Mouse (Mus musculus): Measurements from ENCODE around the gene Stx8. TPM values are rescaled to one million over a fixed set of nuclear protein-coding genes. Genes with fewer than 3 reads are reported as not detected.

The Stx8 gene
- polyA plus RNA-seq, 1 experiment from 2014 or later: 58.7 TPM

DNA sequence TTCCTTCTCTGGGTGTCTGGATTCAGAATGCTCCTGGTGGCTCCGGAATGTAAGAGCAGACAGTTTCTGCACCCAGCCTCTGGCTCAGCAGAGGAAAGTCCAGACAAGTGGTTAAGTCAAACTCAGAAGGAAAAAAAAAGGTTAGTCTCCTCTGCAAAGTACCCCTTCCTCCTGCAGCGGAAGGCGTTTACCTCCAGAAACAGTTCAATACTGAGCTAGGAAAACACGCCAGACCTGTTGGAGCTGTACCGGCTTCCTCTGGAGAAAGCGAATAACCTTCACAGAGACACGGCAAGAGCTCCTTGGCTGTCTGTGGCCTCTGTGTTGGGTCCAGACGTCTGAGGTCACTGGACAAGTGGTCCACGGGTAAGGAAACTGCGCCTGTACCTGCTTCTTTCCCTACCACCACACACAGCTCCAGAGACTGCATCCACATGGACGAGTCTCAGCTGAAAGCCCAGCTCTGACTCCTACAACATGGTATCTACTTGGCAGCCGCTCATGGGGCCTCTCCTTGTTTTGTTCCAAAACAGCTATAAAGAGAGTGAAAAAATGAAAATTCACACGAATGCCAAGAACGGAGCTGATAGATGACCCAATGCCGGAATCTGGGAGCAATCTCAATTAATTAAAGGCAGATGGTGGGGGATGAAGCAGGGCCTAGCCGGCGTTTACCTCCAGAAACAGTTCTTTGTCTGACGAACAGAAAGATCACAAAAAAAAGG lies 263.1 kb downstream of the Stx8 start:
- Histone ChIP-seq H3K9me3 (replicated peaks; ENCODE audit: control insufficient read depth, low read length) (0 out of 2 replicates have a peak, but pooled peaks cover 4% of the 10 kb centered on the region), H3K9ac (ENCODE audit: low read length) (no peak overlapping the region), H3K27ac (ENCODE audit: low read length) (peak overlapping the region; percentile 29; the same call in 1 of the 2 replicates), H3K4me3 (ENCODE audit: low read length) (no peak overlapping the region), H3K4me2 (ENCODE audit: low read depth, low read length) (no peak overlapping the region), H3K36me3 (ENCODE audit: control insufficient read depth, insufficient read depth) (no peaks in the 10 kb centered on the region), H3K4me1 (ENCODE audit: control insufficient read depth, insufficient read depth, low read length) (peaks cover 7% of the 10 kb centered on the region; the same call in 1 of the 2 replicates), H3K27me3 (ENCODE audit: control insufficient read depth, insufficient read depth, low read length) (no peaks in the 10 kb centered on the region)
- ATAC-seq (replicated peaks; ENCODE audit: extremely low read depth, insufficient read depth, low FRiP score): no peak
- 62% methylated on average over 18 of the region's 18 CpGs for WGBS

DNA sequence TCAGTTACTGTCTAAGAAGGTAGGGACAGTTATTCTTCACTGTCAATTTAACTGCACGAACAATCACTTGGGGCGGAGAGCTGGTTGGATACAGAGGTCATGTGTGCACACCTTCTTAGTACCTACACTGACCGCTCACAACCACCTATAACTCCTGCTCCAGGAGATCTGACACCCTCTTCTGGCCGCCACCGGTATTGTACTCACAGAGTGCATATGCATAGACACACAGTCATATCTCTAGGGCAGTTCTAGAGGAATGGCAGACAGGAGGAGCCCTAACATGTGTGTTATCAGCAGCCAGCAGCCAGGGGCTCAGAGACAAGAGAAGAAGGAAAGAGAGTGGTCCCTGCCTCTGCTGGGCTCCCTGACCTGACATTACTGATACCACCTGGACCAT lies 265.6 kb downstream of the Stx8 start:
- Histone ChIP-seq H3K4me3 (ENCODE audit: low read length) (no peak overlapping the region), H3K4me1 (ENCODE audit: control insufficient read depth, insufficient read depth, low read length) (peaks cover 7% of the 10 kb centered on the region; the same call in 1 of the 2 replicates), H3K27ac (ENCODE audit: low read length) (no peak overlapping the region), H3K36me3 (ENCODE audit: control insufficient read depth, insufficient read depth) (no peaks in the 10 kb centered on the region), H3K9me3 (replicated peaks; ENCODE audit: control insufficient read depth, low read length) (0 out of 2 replicates have a peak, but pooled peaks cover 4% of the 10 kb centered on the region), H3K9ac (ENCODE audit: low read length) (no peak overlapping the region), H3K4me2 (ENCODE audit: low read depth, low read length) (no peak overlapping the region), H3K27me3 (ENCODE audit: control insufficient read depth, insufficient read depth, low read length) (no peaks in the 10 kb centered on the region)
- WGBS: 97% methylated on average over 5 of the region's 5 CpGs
- no peak for ATAC-seq (replicated peaks; ENCODE audit: extremely low read depth, insufficient read depth, low FRiP score)

DNA sequence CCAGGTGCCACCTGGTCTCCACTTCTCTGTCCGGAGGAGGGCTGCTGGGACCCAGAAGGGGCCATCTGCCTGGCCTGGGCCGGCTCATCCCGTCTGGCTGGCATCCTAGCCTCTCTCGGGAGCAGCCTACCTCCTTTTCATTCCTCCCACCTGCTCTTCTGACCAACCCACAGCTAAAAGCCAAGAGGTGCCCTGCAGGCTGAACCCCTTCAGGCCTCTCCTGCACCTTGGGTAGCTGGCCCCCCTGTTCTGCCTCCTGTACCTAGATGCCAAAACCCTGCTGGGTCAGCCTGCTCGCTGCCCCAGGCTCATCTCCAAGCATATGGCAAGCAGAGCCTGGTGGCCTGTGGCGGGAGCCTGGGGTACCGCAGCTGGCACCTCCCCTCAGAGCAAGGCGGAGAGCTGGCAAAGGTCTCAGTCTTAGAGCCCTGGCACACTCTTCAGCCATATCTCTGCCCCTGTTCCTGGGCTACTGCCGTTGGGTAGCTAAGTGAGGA lies 267.5 kb downstream of the Stx8 start:
- H3K9ac ChIP-seq (ENCODE audit: low read length): no peak overlapping the region
- H3K9me3 ChIP-seq (replicated peaks; ENCODE audit: control insufficient read depth, low read length): 0 out of 2 replicates have a peak, but pooled peaks cover 4% of the 10 kb centered on the region
- no peak for ATAC-seq (replicated peaks; ENCODE audit: extremely low read depth, insufficient read depth, low FRiP score)
- H3K4me3 ChIP-seq (ENCODE audit: low read length): no peak overlapping the region
- WGBS: 79% methylated on average over 9 of the region's 9 CpGs
- 0 out of 2 replicates have a peak, but pooled peaks cover 2% of the 10 kb centered on the region for H3K36me3 ChIP-seq (ENCODE audit: control insufficient read depth, insufficient read depth)
- H3K4me2 ChIP-seq (ENCODE audit: low read depth, low read length): no peak overlapping the region
- peaks cover 7% of the 10 kb centered on the region; the same call in 1 of the 2 replicates for H3K4me1 ChIP-seq (ENCODE audit: control insufficient read depth, insufficient read depth, low read length)
- H3K27me3 ChIP-seq (ENCODE audit: control insufficient read depth, insufficient read depth, low read length): no peaks in the 10 kb centered on the region
- H3K27ac ChIP-seq (ENCODE audit: low read length): no peak overlapping the region

DNA sequence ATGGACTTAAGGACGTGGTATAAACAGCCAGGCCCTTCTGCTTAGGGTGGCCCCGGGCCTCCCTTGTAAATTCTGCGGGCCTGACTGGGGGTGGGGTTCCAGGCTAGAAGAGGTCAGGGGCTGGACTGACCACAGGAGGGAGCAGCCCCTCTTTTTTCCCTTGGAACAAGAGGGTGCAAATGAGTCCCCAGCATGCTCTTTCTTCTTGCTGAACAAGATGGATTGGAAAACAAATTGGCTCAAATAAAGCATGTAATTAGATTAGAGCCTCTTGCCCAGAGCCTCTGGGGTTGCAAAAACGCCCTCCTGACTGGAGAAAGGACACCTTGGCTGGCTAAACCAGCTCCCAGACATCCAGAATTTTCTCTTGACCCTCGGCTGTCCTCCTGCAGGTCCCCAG lies 273.8 kb downstream of the Stx8 start:
- no peak overlapping the region for H3K4me2 ChIP-seq (ENCODE audit: low read depth, low read length)
- H3K27ac ChIP-seq (ENCODE audit: low read length): no peak overlapping the region
- H3K27me3 ChIP-seq (ENCODE audit: control insufficient read depth, insufficient read depth, low read length): no peaks in the 10 kb centered on the region
- H3K4me1 ChIP-seq (ENCODE audit: control insufficient read depth, insufficient read depth, low read length): peaks cover 2% of the 10 kb centered on the region; the same call in 1 of the 2 replicates
- WGBS: 60% methylated on average over 5 of the region's 5 CpGs
- H3K9ac ChIP-seq (ENCODE audit: low read length): no peak overlapping the region
- ATAC-seq (replicated peaks; ENCODE audit: extremely low read depth, insufficient read depth, low FRiP score): no peak
- peaks cover 9% of the 10 kb centered on the region; the same call in 1 of the 2 replicates for H3K36me3 ChIP-seq (ENCODE audit: control insufficient read depth, insufficient read depth)
- no peaks in the 10 kb centered on the region; the same call in 1 of the 2 replicates for H3K9me3 ChIP-seq (replicated peaks; ENCODE audit: control insufficient read depth, low read length)
- no peak overlapping the region for H3K4me3 ChIP-seq (ENCODE audit: low read length)

- 0 out of 2 replicates have a peak, but pooled peaks cover under 1% of the 10 kb centered on the region for H3K4me1 ChIP-seq (ENCODE audit: control insufficient read depth, insufficient read depth, low read length)
- no peak overlapping the region for H3K4me3 ChIP-seq (ENCODE audit: low read length)
- ATAC-seq (replicated peaks; ENCODE audit: extremely low read depth, insufficient read depth, low FRiP score): no peak
- H3K4me2 ChIP-seq (ENCODE audit: low read depth, low read length): no peak overlapping the region
- H3K9me3 ChIP-seq (replicated peaks; ENCODE audit: control insufficient read depth, low read length): no peaks in the 10 kb centered on the region; the same call in 1 of the 2 replicates
- H3K27me3 ChIP-seq (ENCODE audit: control insufficient read depth, insufficient read depth, low read length): no peaks in the 10 kb centered on the region
- WGBS: 65% methylated on average over 16 of the region's 16 CpGs
- peaks cover 7% of the 10 kb centered on the region; the same call in 1 of the 2 replicates for H3K36me3 ChIP-seq (ENCODE audit: control insufficient read depth, insufficient read depth)
- H3K9ac ChIP-seq (ENCODE audit: low read length): no peak overlapping the region
- H3K27ac ChIP-seq (ENCODE audit: low read length): no peak overlapping the region
These were observed 278.4 kb downstream of the Stx8 start for GRCm38 (mm10) chr11:68244254-68244991.

DNA sequence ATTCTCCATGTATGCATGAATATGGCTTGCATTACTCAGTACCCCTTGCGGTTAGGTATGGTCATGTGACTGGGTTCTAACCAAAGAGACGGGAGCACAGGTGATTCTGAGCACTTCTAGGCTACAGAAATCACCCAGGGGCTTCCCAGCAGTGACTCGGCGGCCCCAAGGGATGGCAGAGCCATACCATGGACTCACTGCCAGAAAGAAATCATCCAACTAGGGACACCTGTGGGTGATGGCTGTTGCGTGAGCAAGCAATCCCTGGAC lies 278.9 kb downstream of the Stx8 start:
- Histone ChIP-seq H3K4me2 (ENCODE audit: low read depth, low read length) (no peak overlapping the region), H3K4me1 (ENCODE audit: control insufficient read depth, insufficient read depth, low read length) (no peaks in the 10 kb centered on the region), H3K9me3 (replicated peaks; ENCODE audit: control insufficient read depth, low read length) (no peaks in the 10 kb centered on the region; the same call in 1 of the 2 replicates), H3K9ac (ENCODE audit: low read length) (no peak overlapping the region), H3K27ac (ENCODE audit: low read length) (no peak overlapping the region), H3K27me3 (ENCODE audit: control insufficient read depth, insufficient read depth, low read length) (no peaks in the 10 kb centered on the region), H3K36me3 (ENCODE audit: control insufficient read depth, insufficient read depth) (peaks cover 7% of the 10 kb centered on the region; the same call in 1 of the 2 replicates), H3K4me3 (ENCODE audit: low read length) (no peak overlapping the region)
- no peak for ATAC-seq (replicated peaks; ENCODE audit: extremely low read depth, insufficient read depth, low FRiP score)
- WGBS: 87% methylated on average over 5 of the region's 5 CpGs

GRCm38 (mm10) chr11:68247897-68248296 lies 281.9 kb downstream of the Stx8 start:
- Histone ChIP-seq H3K9ac (ENCODE audit: low read length) (no peak overlapping the region), H3K27ac (ENCODE audit: low read length) (no peak overlapping the region), H3K27me3 (ENCODE audit: control insufficient read depth, insufficient read depth, low read length) (no peaks in the 10 kb centered on the region), H3K36me3 (ENCODE audit: control insufficient read depth, insufficient read depth) (peaks cover 7% of the 10 kb centered on the region; the same call in 1 of the 2 replicates), H3K4me2 (ENCODE audit: low read depth, low read length) (no peak overlapping the region), H3K4me1 (ENCODE audit: control insufficient read depth, insufficient read depth, low read length) (no peaks in the 10 kb centered on the region), H3K4me3 (ENCODE audit: low read length) (no peak overlapping the region), H3K9me3 (replicated peaks; ENCODE audit: control insufficient read depth, low read length) (peaks cover 2% of the 10 kb centered on the region; the same call in 1 of the 2 replicates)
- ATAC-seq (replicated peaks; ENCODE audit: extremely low read depth, insufficient read depth, low FRiP score): no peak
- WGBS: 52% methylated on average over 6 of the region's 6 CpGs

- no peak for ATAC-seq (replicated peaks; ENCODE audit: extremely low read depth, insufficient read depth, low FRiP score)
- H3K4me3 ChIP-seq (ENCODE audit: low read length): no peak overlapping the region
- H3K9ac ChIP-seq (ENCODE audit: low read length): no peak overlapping the region
- H3K4me1 ChIP-seq (ENCODE audit: control insufficient read depth, insufficient read depth, low read length): no peaks in the 10 kb centered on the region
- WGBS: 84% methylated on average over 6 of the region's 6 CpGs
- no peak overlapping the region for H3K4me2 ChIP-seq (ENCODE audit: low read depth, low read length)
- 0 out of 2 replicates have a peak, but pooled peaks cover 3% of the 10 kb centered on the region for H3K36me3 ChIP-seq (ENCODE audit: control insufficient read depth, insufficient read depth)
- H3K9me3 ChIP-seq (replicated peaks; ENCODE audit: control insufficient read depth, low read length): peaks cover 4% of the 10 kb centered on the region; the same call in 1 of the 2 replicates
- no peak overlapping the region for H3K27ac ChIP-seq (ENCODE audit: low read length)
- H3K27me3 ChIP-seq (ENCODE audit: control insufficient read depth, insufficient read depth, low read length): no peaks in the 10 kb centered on the region
These were observed 284.1 kb downstream of the Stx8 start for GRCm38 (mm10) chr11:68250106-68250505.

- H3K27ac ChIP-seq (ENCODE audit: low read length): no peak overlapping the region
- H3K36me3 ChIP-seq (ENCODE audit: control insufficient read depth, insufficient read depth): peaks cover 13% of the 10 kb centered on the region; the same call in 1 of the 2 replicates
- no peaks in the 10 kb centered on the region for H3K27me3 ChIP-seq (ENCODE audit: control insufficient read depth, insufficient read depth, low read length)
- WGBS: 61% methylated on average over 7 of the region's 7 CpGs
- no peak overlapping the region for H3K4me2 ChIP-seq (ENCODE audit: low read depth, low read length)
- H3K4me3 ChIP-seq (ENCODE audit: low read length): no peak overlapping the region
- peak; percentile 32; the same call in 1 of the 2 replicates for ATAC-seq (replicated peaks; ENCODE audit: extremely low read depth, insufficient read depth, low FRiP score)
- H3K9me3 ChIP-seq (replicated peaks; ENCODE audit: control insufficient read depth, low read length): peaks cover 4% of the 10 kb centered on the region; the same call in 1 of the 2 replicates
- no peak overlapping the region for H3K9ac ChIP-seq (ENCODE audit: low read length)
- no peaks in the 10 kb centered on the region for H3K4me1 ChIP-seq (ENCODE audit: control insufficient read depth, insufficient read depth, low read length)
These were observed 287.5 kb downstream of the Stx8 start for GRCm38 (mm10) chr11:68253531-68253930.

Measured in heart, embryonic 16.5 days (tissue).